Mouse (Mus musculus) cerebellum, adult 2 months (tissue): ENCODE data around the gene Il18bp. TPM values are rescaled to one million over a fixed set of nuclear protein-coding genes. Genes with fewer than 3 reads are reported as not detected.
A peak's percentile ranks its signal among the peaks of the same experiment; 100 is the strongest.

Source experiments
- DNase-seq, 2 experiments: peaks; one replicate each; pipeline ENCODE4 v3.0.0; 2021
- H3K27ac ChIP-seq: fragments of 200-500 bp; 2 replicates; pipeline ENCODE4 v1.5.1; 2012; ENCODE audit warnings: low read length, control low read depth, inconsistent platforms; ENCODE audit not compliant: insufficient read depth
- H3K27me3 ChIP-seq: fragments of 200-500 bp; 2 replicates; pipeline ENCODE4 v1.6.1; 2012; ENCODE audit warnings: inconsistent platforms, mild to moderate bottlenecking, low read length, moderate library complexity; ENCODE audit not compliant: control insufficient read depth, insufficient read depth
- H3K4me1 ChIP-seq: fragments of 200-500 bp; 2 replicates; pipeline ENCODE4 v1.6.1; 2011; ENCODE audit warnings: low read length; ENCODE audit not compliant: control insufficient read depth, insufficient read depth
- H3K4me3 ChIP-seq: fragments of 200-500 bp; replicated peaks from 2 replicates; pipeline ENCODE3; 2011; ENCODE audit warnings: mild to moderate bottlenecking, low read depth, low read length, control low read depth; ENCODE audit not compliant: insufficient read depth
- CTCF ChIP-seq: fragments of 200-500 bp; IDR thresholded peaks from 2 replicates; pipeline ENCODE4 v1.5.1; 2011; ENCODE audit warnings: low read depth, mild to moderate bottlenecking, control low read depth, low read length, moderate library complexity, borderline replicate concordance; ENCODE audit not compliant: insufficient read depth
- POLR2A ChIP-seq: fragments of 200-500 bp; IDR thresholded peaks from 2 replicates; pipeline ENCODE4 v1.6.1; 2011; ENCODE audit warnings: low read length, control low read depth, borderline replicate concordance; ENCODE audit not compliant: insufficient read depth
- WGBS: fragments of 180-500 bp; shearing (Covaris S2); methylation state at CpG from one replicate; pipeline ENCODE4 v1.1.7; 2018; 5-methylcytosine and 5-hydroxymethylcytosine counted together
- polyA plus RNA-seq: library from polyadenylated mRNA; depleted of rRNA; stranded (reverse); fragments of >200 nt; gene quantifications from 2 replicates; pipeline ENCODE4 v1.2.3, GENCODE M21; 2012

Il18bp gene
- polyA plus RNA-seq, 1 experiment = 13.7 TPM

GRCm38 (mm10) chr7:102018034-102018433, 456 bp downstream of the Il18bp start:
- H3K27me3 ChIP-seq = no peaks in the 10 kb centered on the region
- DNase-seq = peak in 1 of 2 experiments; percentile 53
- 6% methylated on average over 7 of the region's 7 CpGs for WGBS
- H3K27ac ChIP-seq = peak overlapping the region; percentile 66
- peaks cover 16% of the 10 kb centered on the region for H3K4me1 ChIP-seq
- no peak overlapping the region for H3K4me3 ChIP-seq
- no peak for TF ChIP-seq CTCF
- no peak for TF ChIP-seq POLR2A

- 54% methylated on average over 5 of the region's 5 CpGs for WGBS
- no peak for TF ChIP-seq POLR2A
- H3K27ac ChIP-seq = peak overlapping the region; percentile 28; the same call in 1 of the 2 replicates
- peaks cover 16% of the 10 kb centered on the region for H3K4me1 ChIP-seq
- DNase-seq = no peak
- H3K4me3 ChIP-seq = no peak overlapping the region
- H3K27me3 ChIP-seq = no peaks in the 10 kb centered on the region
Observed at GRCm38 (mm10) chr7:102017452-102017851, 1.0 kb downstream of the Il18bp start.

- TF ChIP-seq POLR2A (no peak), CTCF (no peak)
- WGBS = 52% methylated on average over 4 of the region's 4 CpGs
- peaks cover 18% of the 10 kb centered on the region for H3K4me1 ChIP-seq
- H3K4me3 ChIP-seq = no peak overlapping the region
- DNase-seq = no peak
- H3K27me3 ChIP-seq = no peaks in the 10 kb centered on the region
- no peak overlapping the region for H3K27ac ChIP-seq
Observed at GRCm38 (mm10) chr7:102016936-102017335, 1.6 kb downstream of the Il18bp start.

GRCm38 (mm10) chr7:102014995-102015394, 3.5 kb downstream of the Il18bp start:
- Histone ChIP-seq H3K4me3 (no peak overlapping the region), H3K4me1 (peaks cover 25% of the 10 kb centered on the region), H3K27me3 (no peaks in the 10 kb centered on the region), H3K27ac (no peak overlapping the region)
- 85% methylated on average over 2 of the region's 2 CpGs for WGBS
- TF ChIP-seq CTCF = no peak
- TF ChIP-seq POLR2A = no peak
- no peak for DNase-seq

GRCm38 (mm10) chr7:102013416-102013815, 5.1 kb downstream of the Il18bp start:
- DNase-seq = no peak
- Histone ChIP-seq H3K4me1 (peaks cover 21% of the 10 kb centered on the region), H3K27ac (no peak overlapping the region), H3K4me3 (no peak overlapping the region), H3K27me3 (no peaks in the 10 kb centered on the region)
- TF ChIP-seq CTCF (no peak), POLR2A (no peak)
- 85% methylated on average over 8 of the region's 8 CpGs for WGBS

GRCm38 (mm10) chr7:102011855-102012254, 6.6 kb downstream of the Il18bp start:
- peaks cover 17% of the 10 kb centered on the region for H3K4me1 ChIP-seq
- no peaks in the 10 kb centered on the region for H3K27me3 ChIP-seq
- no peak overlapping the region for H3K4me3 ChIP-seq
- 0 out of 2 replicates have a peak overlapping the region, but pooled peaks have one; percentile 29 for H3K27ac ChIP-seq
- WGBS = 9% methylated on average over 9 of the region's 9 CpGs
- DNase-seq = peak; percentile 49 to 67
- TF ChIP-seq CTCF (no peak), POLR2A (no peak)

- Histone ChIP-seq H3K27me3 (no peaks in the 10 kb centered on the region), H3K27ac (no peak overlapping the region), H3K4me1 (peaks cover 19% of the 10 kb centered on the region), H3K4me3 (no peak overlapping the region)
- TF ChIP-seq POLR2A (no peak), CTCF (no peak)
- DNase-seq = no peak
- WGBS = 77% methylated on average over 1 of the region's 1 CpGs
Observed at GRCm38 (mm10) chr7:102006520-102006919, 12.0 kb downstream of the Il18bp start.

- no peak for TF ChIP-seq CTCF
- TF ChIP-seq POLR2A = no peak
- DNase-seq = peak; percentile 63 to 64
- H3K4me3 ChIP-seq = peak overlapping the region; percentile 28
- whole genome bisulfite sequencing = 6% methylated on average over 26 of the region's 26 CpGs
- no peaks in the 10 kb centered on the region for H3K27me3 ChIP-seq
- peak overlapping the region; percentile 92 for H3K27ac ChIP-seq
- peaks cover 34% of the 10 kb centered on the region for H3K4me1 ChIP-seq
Observed at GRCm38 (mm10) chr7:102000921-102001630, 17.4 kb downstream of the Il18bp start.
